Mouse (Mus musculus) intestine, embryonic 16.5 days (tissue): ENCODE data around the gene Erf. TPM values are rescaled to one million over a fixed set of nuclear protein-coding genes. Genes with fewer than 3 reads are reported as not detected.

ENCODE experiments used
- ATAC-seq: fragments of 200-750 bp; cut with Nextera tagmentation; 2 replicates; pipeline ENCODE4 v1.8.0; 2017; ENCODE audit warnings: moderate TSS enrichment, moderate library complexity
- H3K27ac ChIP-seq: fragments of 300-500 bp; sonication (generic); 2 replicates; pipeline ENCODE4 v1.5.1; 2014; ENCODE audit warnings: mild to moderate bottlenecking, low read length
- H3K27me3 ChIP-seq: fragments of 300-500 bp; sonication (generic); replicated peaks from 2 replicates; pipeline ENCODE4 v1.6.1; 2014; ENCODE audit warnings: low read length, control low read depth, mixed read lengths; ENCODE audit not compliant: control insufficient read depth, insufficient read depth
- H3K36me3 ChIP-seq: fragments of 300-500 bp; sonication (generic); 2 replicates; pipeline ENCODE4 v1.6.1; 2014; ENCODE audit warnings: low read length, control low read depth; ENCODE audit not compliant: control insufficient read depth, insufficient read depth
- H3K4me1 ChIP-seq: fragments of 300-500 bp; sonication (generic); 2 replicates; pipeline ENCODE4 v1.6.1; 2014; ENCODE audit warnings: low read length, control low read depth, mixed read lengths; ENCODE audit not compliant: control insufficient read depth, insufficient read depth
- H3K4me2 ChIP-seq: fragments of 300-500 bp; sonication (generic); 2 replicates; pipeline ENCODE4 v1.6.1; 2014; ENCODE audit warnings: low read depth, low read length, control low read depth
- H3K4me3 ChIP-seq: fragments of 300-500 bp; sonication (generic); 2 replicates; pipeline ENCODE4 v1.5.1; 2014; ENCODE audit warnings: mild to moderate bottlenecking, low read length
- H3K9ac ChIP-seq: fragments of 300-500 bp; sonication (generic); 2 replicates; pipeline ENCODE4 v1.6.1; 2014; ENCODE audit warnings: low read depth, low read length
- H3K9me3 ChIP-seq: fragments of 300-500 bp; sonication (generic); 2 replicates; pipeline ENCODE4 v1.6.1; 2016; ENCODE audit warnings: low read length, control low read depth; ENCODE audit not compliant: control insufficient read depth
- WGBS: fragments of 180-500 bp; shearing (Covaris S2); extraction: QIAGEN DNeasy Blood & Tissue Kit; methylation state at CpG from one replicate; pipeline ENCODE4 v1.1.7; 2014; 5-methylcytosine and 5-hydroxymethylcytosine counted together
- polyA plus RNA-seq: library from polyadenylated mRNA; unstranded; fragments of >200 nt; fragmentation: Nextera tagmentation; extraction: Ambion mirVana; gene quantifications from 2 replicates; pipeline ENCODE4 v1.2.1, GENCODE M21; 2015

Erf gene
- polyA plus RNA-seq, 1 experiment from 2014 or later = 6.6 TPM

DNA sequence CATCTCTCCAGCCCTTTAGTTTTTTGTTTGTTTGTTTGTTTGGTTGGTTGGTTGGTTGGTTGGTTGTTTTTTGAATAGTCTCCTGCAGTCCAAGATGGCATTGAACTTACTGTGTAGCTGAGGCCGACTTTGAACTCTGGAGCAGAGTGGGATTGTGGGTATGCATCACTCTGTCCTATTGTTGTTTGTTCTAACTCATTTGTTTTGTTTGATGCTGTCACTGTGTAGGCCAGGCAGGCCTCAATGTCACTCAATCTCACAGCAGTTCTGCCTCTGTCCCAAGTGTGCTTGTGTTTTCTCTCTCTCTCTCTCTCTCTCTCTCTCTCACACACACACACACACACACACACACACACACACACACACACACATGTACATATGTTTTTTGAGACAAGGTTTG is 11.3 kb upstream of the Erf start:
- ATAC-seq = no peak
- WGBS = 86% methylated on average over 1 of the region's 1 CpGs

DNA sequence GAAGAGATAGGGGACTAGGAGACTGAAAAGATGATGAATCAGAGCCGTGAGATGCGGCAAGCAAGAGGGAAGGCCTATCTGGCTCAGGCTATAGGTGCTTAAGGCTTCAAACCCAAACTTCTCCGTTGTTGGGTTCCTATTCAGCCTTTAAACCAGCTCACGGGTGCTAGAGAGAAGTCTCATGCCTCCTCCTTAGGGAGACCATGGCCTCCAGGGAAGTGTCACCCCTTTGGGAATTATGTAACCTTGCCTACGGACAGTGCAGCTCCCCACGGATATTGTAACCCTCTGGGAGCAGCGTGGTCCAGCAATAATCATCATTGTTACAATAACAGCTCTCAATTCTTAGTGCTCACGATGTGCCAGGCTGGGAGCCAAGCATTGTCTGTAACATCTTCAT is 1.3 kb upstream of the Erf start:
- Histone ChIP-seq H3K9ac (peak overlapping the region; percentile 95), H3K4me1 (peaks cover 18% of the 10 kb centered on the region), H3K27ac (peak overlapping the region; percentile 98), H3K4me2 (peak overlapping the region; percentile 90), H3K4me3 (peak overlapping the region; percentile 91), H3K9me3 (no peaks in the 10 kb centered on the region), H3K27me3 (no peaks in the 10 kb centered on the region), H3K36me3 (no peaks in the 10 kb centered on the region)
- no peak for ATAC-seq
- WGBS = 25% methylated on average over 8 of the region's 8 CpGs

More for the DNA sequence above, 11.3 kb upstream of the Erf start:
- Histone ChIP-seq H3K36me3 (no peaks in the 10 kb centered on the region), H3K27me3 (no peaks in the 10 kb centered on the region), H3K4me2 (no peak overlapping the region), H3K4me3 (no peak overlapping the region), H3K9me3 (no peaks in the 10 kb centered on the region), H3K27ac (no peak overlapping the region), H3K4me1 (peaks cover 2% of the 10 kb centered on the region), H3K9ac (no peak overlapping the region)

DNA sequence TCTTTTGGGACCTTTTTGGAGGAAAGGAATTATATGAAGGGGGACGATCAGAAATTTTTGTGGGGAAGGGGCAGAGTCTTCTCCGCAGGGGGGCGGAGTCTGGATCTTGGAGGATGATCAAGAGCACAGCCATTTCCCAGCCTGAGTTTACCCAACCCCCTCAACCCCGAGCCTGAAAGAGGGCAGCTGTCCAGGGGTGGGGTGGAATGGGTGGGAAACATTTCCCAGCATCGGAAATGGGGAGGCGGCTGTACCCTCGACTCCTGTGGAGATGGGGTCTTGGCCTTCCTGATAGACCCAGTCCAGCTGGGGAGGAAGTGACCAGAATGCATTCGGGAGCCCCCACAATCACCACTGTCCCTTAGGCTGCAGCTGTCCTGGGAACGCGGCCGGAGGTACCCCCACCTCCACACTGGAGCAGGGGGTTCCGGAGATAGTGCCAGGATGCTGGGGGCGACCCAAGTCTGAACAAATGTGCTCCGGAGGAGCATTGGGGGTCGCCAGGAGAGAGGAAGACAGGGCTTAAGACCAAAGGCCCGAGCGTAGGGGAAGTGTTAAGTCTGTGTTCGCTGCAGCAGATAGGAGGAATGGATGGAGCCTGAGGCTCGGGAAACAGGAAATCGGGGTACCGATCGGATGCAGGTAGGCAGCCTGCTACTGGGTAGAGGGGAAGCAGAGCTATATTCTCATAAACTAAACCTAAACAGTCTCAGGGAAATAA is 670 bp upstream of the Erf start:
- WGBS = 6% methylated on average over 22 of the region's 22 CpGs
- ATAC-seq = peak; percentile 41
- H3K27me3 ChIP-seq = no peaks in the 10 kb centered on the region
- H3K4me2 ChIP-seq = peak overlapping the region; percentile 90
- peak overlapping the region; percentile 98 for H3K27ac ChIP-seq
- no peaks in the 10 kb centered on the region for H3K36me3 ChIP-seq
- H3K9me3 ChIP-seq = no peaks in the 10 kb centered on the region
- peak overlapping the region; percentile 95 for H3K9ac ChIP-seq
- peak overlapping the region; percentile 91 for H3K4me3 ChIP-seq
- H3K4me1 ChIP-seq = peaks cover 24% of the 10 kb centered on the region

DNA sequence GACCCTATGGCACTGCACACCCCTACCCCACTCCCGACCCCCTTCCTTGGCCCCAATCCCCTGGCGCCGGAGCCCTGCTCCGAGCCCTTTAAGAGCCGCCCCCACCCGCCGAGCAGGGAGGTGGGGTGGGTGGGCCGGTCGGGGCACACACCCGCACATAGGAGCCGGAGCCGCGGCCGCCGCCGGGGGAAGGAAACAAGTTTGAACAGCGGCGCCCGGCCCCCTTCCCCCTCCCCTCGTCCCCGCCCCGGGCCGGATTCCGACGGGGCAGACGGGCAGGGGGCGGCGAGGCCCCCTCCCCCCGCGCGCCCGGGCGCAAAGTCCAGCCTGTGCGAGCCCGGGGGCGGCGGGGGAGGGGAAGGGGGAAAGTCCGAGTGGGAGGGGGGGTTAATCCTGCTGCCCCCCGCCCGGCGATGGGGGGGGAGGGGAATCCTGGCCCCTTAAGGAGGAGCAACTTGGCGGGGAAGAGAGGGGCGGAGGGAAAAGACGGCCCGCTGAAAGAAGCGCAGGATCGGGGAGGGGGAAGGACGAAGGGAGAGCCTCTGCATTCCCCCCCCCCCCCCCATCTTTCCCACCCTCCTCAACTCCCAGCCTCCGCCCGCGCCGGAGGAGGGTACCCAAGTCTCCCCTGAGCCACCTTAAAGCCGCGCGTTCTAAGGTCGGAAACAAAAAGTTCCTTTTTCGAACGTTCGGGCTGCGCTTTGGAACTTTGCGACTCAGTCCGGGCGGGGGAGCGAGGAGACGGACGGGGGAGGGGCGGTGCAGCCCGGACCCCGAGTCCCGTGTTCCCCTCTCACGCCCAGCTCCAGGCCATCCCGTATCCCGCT is 1.0 kb downstream of the Erf start:
- peak; percentile 67 for ATAC-seq
- H3K36me3 ChIP-seq = peaks cover 3% of the 10 kb centered on the region; the same call in 1 of the 2 replicates

DNA sequence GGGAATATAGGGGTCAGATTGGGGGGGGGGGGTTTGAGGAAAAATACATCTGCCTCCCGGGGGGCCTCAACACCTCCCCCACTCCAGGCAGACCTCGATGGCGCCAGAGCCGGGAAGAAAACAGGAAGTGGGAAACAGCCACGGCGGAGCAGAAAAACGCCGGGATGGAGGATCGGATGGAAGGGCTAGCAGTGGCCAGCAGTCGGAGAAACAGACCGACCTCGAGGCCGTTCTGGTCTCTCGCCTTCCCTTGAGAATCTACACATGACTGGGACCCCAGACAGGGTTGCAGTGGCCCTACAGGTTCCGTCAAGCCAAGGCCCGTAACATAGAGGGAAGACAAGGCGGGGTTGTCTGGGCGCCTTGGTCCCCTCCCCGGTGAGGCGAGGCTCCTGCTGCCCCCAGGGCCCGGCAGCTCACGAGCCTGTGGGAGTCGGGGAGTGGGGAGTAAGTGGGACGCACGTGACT is 1.7 kb downstream of the Erf start:
- H3K4me2 ChIP-seq = peak overlapping the region; percentile 90
- no peaks in the 10 kb centered on the region for H3K9me3 ChIP-seq
- 1% methylated on average over 25 of the region's 25 CpGs for WGBS
- ATAC-seq = peak; percentile 12; the same call in 1 of the 2 replicates
- H3K4me1 ChIP-seq = peaks cover 32% of the 10 kb centered on the region
- peak overlapping the region; percentile 91 for H3K4me3 ChIP-seq
- peaks cover 8% of the 10 kb centered on the region; the same call in 1 of the 2 replicates for H3K36me3 ChIP-seq
- no peaks in the 10 kb centered on the region for H3K27me3 ChIP-seq
- peak overlapping the region; percentile 95 for H3K9ac ChIP-seq
- peak overlapping the region; percentile 98 for H3K27ac ChIP-seq

More for the DNA sequence above, 1.0 kb downstream of the Erf start:
- Histone ChIP-seq H3K4me1 (peaks cover 32% of the 10 kb centered on the region), H3K4me2 (peak overlapping the region; percentile 90), H3K27ac (peak overlapping the region; percentile 98), H3K4me3 (peak overlapping the region; percentile 91), H3K9me3 (no peaks in the 10 kb centered on the region), H3K9ac (peak overlapping the region; percentile 95), H3K27me3 (no peaks in the 10 kb centered on the region)
- 0% methylated on average over 46 of the region's 73 CpGs for WGBS

DNA sequence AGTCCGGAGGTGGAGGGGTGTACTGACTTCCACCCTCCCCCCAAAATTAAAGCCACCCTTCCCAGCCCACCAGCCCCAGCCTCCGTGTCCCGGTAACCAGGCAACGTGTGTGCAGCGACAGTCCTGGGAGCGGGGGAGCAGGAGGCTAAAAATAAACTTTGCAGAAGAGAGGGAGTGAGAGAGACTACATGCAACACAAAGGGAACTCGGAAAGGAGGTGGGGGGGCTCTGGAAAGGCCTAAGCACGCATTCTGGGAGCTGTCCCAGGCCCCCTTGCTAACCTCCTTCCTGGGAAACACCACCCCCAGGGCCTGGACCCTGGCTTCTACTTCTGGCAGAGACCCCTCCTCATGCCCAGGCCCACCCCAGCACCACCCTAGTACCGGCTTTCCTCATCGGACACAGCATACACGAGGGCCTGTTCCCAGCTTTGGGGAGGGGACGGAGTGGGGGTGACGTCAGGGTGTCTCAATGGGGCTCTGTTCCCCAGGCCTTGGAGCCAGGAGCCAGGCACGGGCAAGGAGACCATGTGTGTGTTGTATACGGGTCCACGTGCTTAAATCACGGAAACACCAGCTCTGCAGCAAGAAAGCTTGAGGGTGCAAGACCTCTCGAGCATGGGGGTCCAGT is 2.4 kb downstream of the Erf start:
- peak; percentile 4; the same call in 1 of the 2 replicates for ATAC-seq

DNA sequence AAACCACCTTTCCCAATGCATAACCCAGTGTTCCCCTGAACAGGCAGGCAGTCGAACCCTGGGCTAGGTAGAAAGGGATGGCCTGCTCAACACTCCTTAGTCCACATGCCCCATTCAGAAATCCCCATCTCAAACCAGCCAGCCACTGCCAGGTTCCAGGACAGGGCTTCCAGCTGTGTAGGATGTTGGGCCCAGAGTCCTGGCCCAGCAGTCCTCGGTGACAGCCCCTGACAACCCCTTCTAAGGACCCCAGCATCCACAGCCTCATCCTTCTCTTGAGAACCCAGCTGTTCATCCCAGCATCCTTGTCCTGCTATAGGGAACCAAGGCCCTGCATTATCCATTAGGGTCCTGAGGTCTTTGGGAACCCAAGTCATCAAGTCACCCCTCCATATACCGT is 3.1 kb downstream of the Erf start:
- peak overlapping the region; percentile 90 for H3K4me2 ChIP-seq
- peaks cover 14% of the 10 kb centered on the region; the same call in 1 of the 2 replicates for H3K36me3 ChIP-seq
- H3K4me1 ChIP-seq = peaks cover 32% of the 10 kb centered on the region
- H3K4me3 ChIP-seq = peak overlapping the region; percentile 91
- peak overlapping the region; percentile 95 for H3K9ac ChIP-seq
- ATAC-seq = no peak
- H3K27ac ChIP-seq = peak overlapping the region; percentile 98
- no peaks in the 10 kb centered on the region for H3K9me3 ChIP-seq
- H3K27me3 ChIP-seq = no peaks in the 10 kb centered on the region
- 9% methylated on average over 3 of the region's 3 CpGs for WGBS

More for the DNA sequence above, 2.4 kb downstream of the Erf start:
- Histone ChIP-seq H3K9ac (peak overlapping the region; percentile 95), H3K36me3 (peaks cover 11% of the 10 kb centered on the region; the same call in 1 of the 2 replicates), H3K27ac (peak overlapping the region; percentile 98), H3K4me2 (peak overlapping the region; percentile 90), H3K9me3 (no peaks in the 10 kb centered on the region), H3K4me1 (peaks cover 32% of the 10 kb centered on the region), H3K27me3 (no peaks in the 10 kb centered on the region), H3K4me3 (peak overlapping the region; percentile 91)
- WGBS = 2% methylated on average over 18 of the region's 18 CpGs

DNA sequence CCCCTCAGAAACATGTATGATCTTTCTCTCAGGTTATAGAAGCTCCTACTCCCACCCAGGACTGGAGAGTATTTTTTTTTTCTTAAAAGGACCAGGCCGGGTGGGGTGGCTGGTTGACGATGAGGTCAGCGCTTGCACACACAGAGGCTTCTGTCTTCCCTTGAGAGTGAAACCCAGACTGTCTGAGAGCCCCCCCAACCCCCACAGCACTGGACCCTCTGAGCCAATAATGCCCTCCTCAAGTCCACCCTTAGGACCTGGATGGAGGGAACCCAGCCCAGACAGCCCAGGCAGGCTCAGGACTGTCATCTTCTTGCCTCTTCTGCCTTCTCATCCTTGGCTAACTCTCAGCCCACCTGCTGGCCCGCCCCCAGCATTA is 3.8 kb downstream of the Erf start:
- Histone ChIP-seq H3K9me3 (no peaks in the 10 kb centered on the region), H3K27me3 (no peaks in the 10 kb centered on the region), H3K36me3 (peaks cover 14% of the 10 kb centered on the region; the same call in 1 of the 2 replicates), H3K4me1 (peaks cover 32% of the 10 kb centered on the region), H3K4me3 (peak overlapping the region; percentile 91), H3K27ac (peak overlapping the region; percentile 60), H3K9ac (peak overlapping the region; percentile 95), H3K4me2 (peak overlapping the region; percentile 90)
- 39% methylated on average over 4 of the region's 4 CpGs for WGBS
- ATAC-seq = no peak
